Mouse (Mus musculus) Patski (cell line): ENCODE measurements around the gene Aldh18a1. TPM values are rescaled to one million over a fixed set of nuclear protein-coding genes. Genes with fewer than 3 reads are reported as not detected.
"Not testable (repeated sequence)": the region's sequence is repeated elsewhere in the genome, so short reads cannot be mapped to it uniquely, and the experiment has no call there.

Experiments used
- ATAC-seq: fragments of 100-300 bp; one replicate; pipeline ENCODE4 v1.8.0; 2021
- CTCF ChIA-PET: fragments of 350-600 bp; sonication (Branson Sonifier 250); formaldehyde crosslinking; loops from one replicate; lab custom pipeline; 2022; ENCODE audit warnings: inconsistent platforms; lab: Charles Lee
- POLR2A ChIA-PET: fragments of 350-600 bp; sonication (Branson Sonifier 250); formaldehyde crosslinking; loops from one replicate; lab custom pipeline; 2022; ENCODE audit warnings: antibody characterized with exemption, inconsistent platforms; lab: Charles Lee
- DNase-seq: peaks from one replicate; pipeline ENCODE4 v3.0.0-alpha.2; 2011; ENCODE audit warnings: low read depth, low spot score
- H3K27me3 ChIP-seq: fragments of 371-371 bp; one replicate; pipeline ENCODE4 v1.5.1; 2021
- CTCF ChIP-seq: fragments of 100-300 bp; IDR thresholded peaks from one replicate; pipeline ENCODE4 v1.5.1; 2021
- in situ Hi-C: fragments of 300-500 bp; cut with MboI; formaldehyde crosslinking; loops from 3 replicates; pipeline ENCODE4 v1.11.1; 2018; ENCODE audit warnings: low pct_unique_long_range_greater_than_20kb, mixed read lengths
- polyA plus RNA-seq: library from polyadenylated mRNA; unstranded; gene quantifications from one replicate; pipeline ENCODE4 v1.2.3, GENCODE M21; 2021

Gene Aldh18a1
- polyA plus RNA-seq, 1 experiment from 2014 or later = 73.9 TPM

DNA sequence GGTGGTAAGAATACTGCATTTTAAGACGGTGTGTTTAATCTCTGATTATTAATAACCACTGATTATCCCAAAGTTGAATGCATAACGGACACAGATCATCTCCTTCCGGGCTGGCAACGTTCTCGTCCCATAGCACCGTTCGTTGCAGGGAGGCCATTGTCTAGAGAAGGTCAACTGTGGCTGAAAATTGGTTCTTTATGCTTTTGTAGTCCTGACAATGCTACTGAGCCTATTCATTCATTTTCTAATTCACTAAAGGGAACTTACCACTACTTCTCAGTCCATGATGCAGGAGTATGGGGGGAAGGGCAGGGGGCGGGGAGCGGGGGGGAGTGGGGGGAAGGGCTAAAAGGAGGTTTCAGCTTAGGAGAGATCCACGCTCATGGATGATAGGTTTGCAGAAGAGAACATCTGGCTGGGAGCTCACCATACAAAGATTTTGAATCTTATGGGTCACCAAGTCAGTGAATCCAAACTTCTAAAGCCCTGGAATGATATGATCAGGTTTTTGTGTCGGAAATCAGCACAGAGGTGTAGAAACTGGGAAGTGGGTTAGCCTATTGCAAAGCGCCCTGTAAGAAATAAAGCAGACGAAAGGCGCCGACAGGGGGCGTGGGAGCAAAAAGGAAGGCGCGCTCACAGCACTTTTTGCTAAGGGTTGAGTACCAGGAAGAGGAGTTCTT, 725 bp upstream of the Aldh18a1 start:
- H3K27me3 ChIP-seq = no peaks in the 10 kb centered on the region
- DNase-seq (peak; percentile 58), ATAC-seq (peak; percentile 61)
- TF ChIP-seq CTCF = peak; percentile 94
- in situ Hi-C loops = loop anchor here (25.0 kb wide), 1 partner anchor 1652 kb away; the partner anchor contains the start of gene Hells
- CTCF ChIA-PET = interaction anchor here (0.7 to 1.6 kb wide), 6 partner anchors 9 to 261 kb away, joined by 3 to 6 read pairs (median 3); no protein-coding TSS in a partner anchor
- POLR2A ChIA-PET = interaction anchor here (0.6 to 1.5 kb wide), 3 partner anchors 10 to 138 kb away, joined by 3 to 4 read pairs (median 3); no protein-coding TSS in a partner anchor

DNA sequence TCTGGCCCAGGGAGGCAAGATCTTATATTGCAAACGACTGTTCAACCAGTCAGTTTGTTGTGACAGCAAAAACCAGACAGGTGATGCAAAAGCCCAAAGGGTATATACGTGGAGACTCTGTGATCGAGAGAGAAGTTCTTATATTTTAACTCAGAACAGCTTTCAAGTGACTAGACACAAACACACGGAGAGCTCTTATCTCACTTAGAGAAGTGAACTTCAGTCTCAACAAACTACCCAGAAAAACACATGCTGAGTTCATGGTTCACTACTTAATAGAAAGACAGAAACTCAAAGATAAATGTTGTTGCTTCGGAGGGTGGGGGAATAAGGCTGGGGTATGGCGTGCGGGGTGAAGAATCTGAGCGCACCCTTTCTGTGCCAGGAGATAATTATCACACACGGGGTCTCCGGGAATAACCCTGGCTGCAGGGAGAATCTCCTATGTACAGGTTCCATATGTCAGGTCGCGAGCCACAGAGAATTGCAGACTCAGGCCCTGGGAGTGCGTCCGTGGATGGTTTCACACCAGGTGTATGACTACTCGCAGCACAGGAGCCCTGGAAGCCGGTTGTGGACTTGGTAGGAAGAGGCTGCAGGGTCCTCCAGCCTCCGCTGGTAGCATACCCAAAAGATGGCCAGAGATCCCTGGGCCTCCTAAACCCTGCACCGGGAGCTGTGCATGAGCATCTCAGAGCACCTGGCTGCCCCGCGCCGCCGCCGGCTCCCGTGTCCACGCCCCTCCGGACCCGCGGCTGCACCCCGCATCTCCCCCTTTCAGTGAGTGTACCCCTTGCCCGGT, 571 bp downstream of the Aldh18a1 start:
- DNase-seq = no peak
- ChIA-PET CTCF (interaction anchor here (1.1 kb wide), 1 partner anchor 10 kb away, joined by 3 read pairs; no protein-coding TSS in a partner anchor), POLR2A (interaction anchor here (0.5 to 1.5 kb wide), 3 partner anchors 11 to 247 kb away, joined by 3 to 4 read pairs (median 3); no protein-coding TSS in a partner anchor)
- peak; percentile 37 for ATAC-seq
- in situ Hi-C loops = loop anchor here (25.0 kb wide), 1 partner anchor 1650 kb away; the partner anchor contains the start of gene Hells
- TF ChIP-seq CTCF = no peak
- no peaks in the 10 kb centered on the region for H3K27me3 ChIP-seq

DNA sequence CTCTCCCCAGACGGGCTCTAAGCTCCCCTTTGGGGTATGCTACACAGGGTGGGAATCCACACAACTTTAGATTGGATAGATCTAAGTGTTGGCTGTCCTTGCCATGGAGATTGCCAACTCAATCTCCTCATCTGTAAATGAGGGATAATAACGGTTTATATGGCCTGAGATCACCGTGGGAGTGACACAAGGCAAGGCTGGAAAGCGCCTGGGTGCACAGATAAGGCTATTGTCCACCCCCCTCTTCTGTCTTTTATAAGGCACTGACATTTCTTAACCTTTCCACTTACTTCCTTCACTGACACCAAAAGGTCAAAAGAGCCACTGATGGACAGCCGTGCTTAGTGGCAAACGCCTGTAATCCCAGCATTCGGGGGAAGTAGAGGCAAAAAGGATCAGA, 1.4 kb downstream of the Aldh18a1 start:
- DNase-seq = no peak

DNA sequence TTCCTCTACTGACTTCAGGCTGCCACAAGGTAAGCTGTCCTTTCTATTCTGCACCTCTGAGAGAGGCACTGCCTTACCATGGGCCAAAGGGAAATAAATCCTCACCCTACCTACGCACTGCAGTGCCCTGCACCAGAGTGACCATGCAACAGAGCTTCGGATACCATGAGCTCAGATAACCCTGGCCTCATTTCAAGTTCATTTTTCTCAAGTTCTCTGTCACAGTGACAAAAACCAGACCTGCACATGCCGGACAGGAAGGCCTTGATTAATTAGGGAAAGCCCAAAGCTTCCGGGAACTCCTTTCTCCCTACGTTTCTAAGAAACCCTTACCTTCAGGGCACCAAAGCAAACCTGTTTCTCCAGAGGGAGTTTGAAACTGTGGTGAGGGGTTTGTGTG, 6.6 kb downstream of the Aldh18a1 start:
- TF ChIP-seq CTCF = no peak
- DNase-seq (no peak), ATAC-seq (no peak)
- POLR2A ChIA-PET = no interaction called here
- no peaks in the 10 kb centered on the region for H3K27me3 ChIP-seq
- CTCF ChIA-PET = no interaction called here
- in situ Hi-C loops = loop anchor here (25.0 kb wide), 1 partner anchor 1644 kb away; the partner anchor contains the start of gene Hells

More for the DNA sequence above, 1.4 kb downstream of the Aldh18a1 start:
- in situ Hi-C loops = loop anchor here (25.0 kb wide), 1 partner anchor 1650 kb away; the partner anchor contains the start of gene Hells
- ATAC-seq = no peak
- TF ChIP-seq CTCF = no peak
- H3K27me3 ChIP-seq = no peaks in the 10 kb centered on the region
- CTCF ChIA-PET = no interaction called here
- POLR2A ChIA-PET = no interaction called here

DNA sequence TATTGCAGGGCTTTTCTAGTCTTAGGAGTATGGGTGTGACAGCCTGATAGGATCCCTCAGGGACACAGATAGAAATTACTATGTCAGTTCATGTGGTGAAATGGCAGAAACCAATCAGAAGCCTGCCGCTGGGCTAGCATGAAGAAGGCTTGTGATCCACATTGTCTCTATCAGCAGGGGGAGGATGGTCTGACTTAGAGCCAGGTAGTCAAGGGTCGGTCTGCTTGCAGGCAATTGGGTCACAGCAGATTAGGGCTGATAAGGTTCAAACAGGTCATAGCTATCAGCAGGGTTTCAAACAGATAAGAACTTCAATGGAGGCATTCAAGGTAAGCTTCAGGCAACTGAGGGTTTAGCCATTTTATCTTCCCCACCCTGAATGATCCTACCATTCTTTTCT, 7.4 kb downstream of the Aldh18a1 start:
- no peaks in the 10 kb centered on the region for H3K27me3 ChIP-seq
- no peak for ATAC-seq
- no peak for DNase-seq
- ChIA-PET POLR2A (no interaction called here), CTCF (no interaction called here)
- no peak for TF ChIP-seq CTCF
- in situ Hi-C loops = loop anchor here (25.0 kb wide), 1 partner anchor 1644 kb away; the partner anchor contains the start of gene Hells

DNA sequence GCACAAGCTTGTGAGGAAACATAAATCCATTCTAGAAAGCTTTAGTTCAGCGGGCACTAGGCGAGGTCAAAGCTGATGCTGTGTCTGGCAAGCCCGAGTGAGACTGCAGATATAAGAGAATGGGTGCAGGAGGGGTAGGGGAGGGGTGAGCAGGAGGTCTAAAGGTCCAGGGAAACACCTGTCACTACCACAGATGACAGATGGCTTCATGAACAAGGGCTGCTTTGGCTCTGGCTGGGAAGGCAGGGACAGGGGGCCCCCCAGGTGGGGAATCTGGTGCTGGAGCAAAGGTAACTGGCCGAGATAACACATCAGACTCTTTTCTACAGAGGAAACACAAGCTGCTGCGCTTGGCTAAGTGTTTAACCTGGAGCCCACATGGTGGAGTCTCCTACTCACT, 12.8 kb downstream of the Aldh18a1 start:
- in situ Hi-C loops = loop anchor here (25.0 kb wide), 1 partner anchor 1638 kb away; the partner anchor contains the start of gene Hells
- DNase-seq (no peak), ATAC-seq (no peak)
- ChIA-PET POLR2A (no interaction called here), CTCF (no interaction called here)
- TF ChIP-seq CTCF = no peak
- no peaks in the 10 kb centered on the region for H3K27me3 ChIP-seq

DNA sequence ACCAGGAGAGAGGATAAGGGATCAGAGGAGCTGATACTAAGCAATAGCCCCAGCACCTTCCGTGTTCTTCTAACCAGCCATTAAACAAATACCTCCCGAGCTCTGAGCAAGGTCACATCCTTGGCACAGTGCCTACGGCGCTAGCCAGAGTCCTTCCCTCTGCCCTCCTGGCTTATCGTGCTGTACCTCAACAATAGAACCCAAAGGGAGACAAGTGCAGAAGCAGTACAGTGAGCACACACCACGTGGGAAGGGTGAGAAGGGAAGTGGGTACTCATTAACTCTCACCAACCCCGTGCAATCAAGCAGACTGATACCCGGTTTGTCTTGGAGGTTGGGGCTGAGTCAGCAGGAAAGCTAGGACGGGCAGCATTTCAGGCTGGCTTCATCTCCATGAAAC, 17.5 kb downstream of the Aldh18a1 start:
- ChIA-PET POLR2A (no interaction called here), CTCF (interaction anchor here (1.1 kb wide), 1 partner anchor 192 kb away, joined by 4 read pairs; no protein-coding TSS in a partner anchor)
- no peaks in the 10 kb centered on the region for H3K27me3 ChIP-seq
- no peak for DNase-seq
- in situ Hi-C loops = no loop called here
- ATAC-seq = no peak
- no peak for TF ChIP-seq CTCF

DNA sequence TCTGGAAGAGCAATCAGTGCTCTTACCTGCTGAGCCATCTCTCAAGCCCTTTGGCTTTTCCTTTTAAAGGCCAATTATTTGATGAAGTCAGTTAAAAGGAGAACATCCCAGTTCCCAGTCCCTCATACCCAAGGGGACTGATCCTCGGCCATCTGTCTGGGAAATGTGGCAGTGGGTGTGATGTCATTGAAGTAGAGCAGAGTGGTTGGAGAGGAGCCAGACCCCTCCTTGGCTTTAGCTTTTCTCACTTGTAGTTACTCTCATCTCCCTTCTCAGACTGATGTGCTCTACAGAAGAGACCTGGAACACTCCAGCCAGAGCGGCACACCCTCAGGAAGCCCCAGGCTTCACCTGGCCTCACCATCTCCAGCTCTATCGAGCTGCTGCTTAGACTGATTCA, 20.6 kb downstream of the Aldh18a1 start:
- ATAC-seq = no peak
- no peak for TF ChIP-seq CTCF
- H3K27me3 ChIP-seq = no peaks in the 10 kb centered on the region
- in situ Hi-C loops = no loop called here
- POLR2A ChIA-PET = no interaction called here
- CTCF ChIA-PET = interaction anchor here (1.1 kb wide), 1 partner anchor 210 kb away, joined by 3 read pairs; no protein-coding TSS in a partner anchor
- DNase-seq = no peak

DNA sequence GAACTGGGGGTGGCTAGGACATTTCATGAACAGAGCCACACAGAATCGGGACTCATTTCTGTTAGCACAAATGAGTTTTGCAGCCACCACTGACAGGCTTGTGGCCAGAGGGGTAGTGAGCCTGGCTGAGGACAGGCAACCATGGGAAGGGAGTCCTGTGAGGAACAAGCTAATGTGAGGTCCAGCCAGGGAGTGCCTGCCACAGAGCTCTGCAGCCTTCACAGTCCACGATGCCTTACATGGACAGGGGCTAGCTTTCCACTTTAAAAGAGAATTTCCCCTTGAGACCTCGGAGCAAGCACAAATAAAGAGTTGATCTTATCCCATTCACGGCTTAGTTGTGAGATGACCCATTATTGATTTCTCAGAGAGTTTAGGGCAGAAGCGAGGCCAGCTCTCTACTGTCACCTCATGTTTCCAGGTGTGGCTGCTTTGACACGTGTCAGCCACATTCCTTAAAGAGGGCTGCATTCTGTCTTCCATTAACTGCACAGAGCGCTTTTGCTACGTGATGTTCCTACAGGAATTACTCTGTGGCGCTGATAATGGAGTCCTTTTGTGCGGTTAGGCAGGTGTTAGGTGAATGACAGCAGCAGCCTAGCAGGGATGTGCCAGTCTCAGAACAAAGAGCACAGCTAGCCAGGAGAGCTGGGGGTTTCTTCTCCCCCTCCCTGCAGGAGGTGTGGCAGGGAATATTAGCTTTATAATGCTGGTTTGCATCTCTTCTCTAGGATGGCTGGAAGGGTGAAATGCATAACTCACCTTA, 24.2 kb downstream of the Aldh18a1 start:
- POLR2A ChIA-PET = no interaction called here
- ATAC-seq = no peak
- H3K27me3 ChIP-seq = no peaks in the 10 kb centered on the region
- in situ Hi-C loops = no loop called here
- CTCF ChIA-PET = interaction anchor here (1.0 kb wide), 1 partner anchor 10 kb away, joined by 3 read pairs; no protein-coding TSS in a partner anchor
- no peak for TF ChIP-seq CTCF
- no peak for DNase-seq

DNA sequence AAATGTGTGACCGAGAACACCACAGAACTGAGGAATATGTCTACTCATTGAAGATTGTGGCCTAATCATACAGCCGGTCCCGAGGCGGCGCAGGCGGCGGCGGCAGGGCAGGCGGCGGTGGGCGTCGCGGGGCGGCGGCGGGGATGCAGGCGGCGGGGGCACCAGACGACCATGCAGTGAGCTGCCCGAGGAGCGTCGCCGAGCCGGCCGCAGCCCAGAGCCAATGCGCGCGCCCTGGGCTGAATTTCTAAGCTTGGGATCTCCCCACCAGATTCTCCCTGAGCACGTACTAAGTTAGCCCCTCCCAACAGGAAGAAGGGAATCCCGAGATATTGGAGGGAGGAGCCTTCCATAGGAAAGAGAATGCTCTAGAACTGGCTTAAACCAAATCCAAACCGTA, 26.7 kb downstream of the Aldh18a1 start:
- DNase-seq, H3K27me3 ChIP-seq, in situ Hi-C loops, POLR2A ChIA-PET, CTCF ChIA-PET, ATAC-seq: not testable (repeated sequence)
